Mouse (Mus musculus): ENCODE results near the gene Vwa8. TPM values are rescaled to one million over a fixed set of nuclear protein-coding genes. Genes with fewer than 3 reads are reported as not detected.

Vwa8 gene
- polyA plus RNA-seq, 1 experiment from 2014 or later, result 8.2 TPM

- H3K4me2 ChIP-seq, result no peak overlapping the region
- ATAC-seq (ENCODE audit: low FRiP score), result no peak
- 85% methylated on average over 7 of the region's 7 CpGs for WGBS
- H3K9me3 ChIP-seq, result no peaks in the 10 kb centered on the region
- H3K36me3 ChIP-seq (replicated peaks), result no peaks in the 10 kb centered on the region
- H3K27me3 ChIP-seq, result no peaks in the 10 kb centered on the region
- peak overlapping the region; percentile 98 for H3K27ac ChIP-seq
- H3K4me1 ChIP-seq, result peaks cover 55% of the 10 kb centered on the region
- H3K4me3 ChIP-seq (replicated peaks), result no peak overlapping the region
- no peak overlapping the region for H3K9ac ChIP-seq
These were observed 356.0 kb downstream of the Vwa8 start for GRCm38 (mm10) chr14:79204866-79205265.

- Histone ChIP-seq H3K9me3 (no peaks in the 10 kb centered on the region), H3K4me3 (replicated peaks) (no peak overlapping the region), H3K9ac (no peak overlapping the region), H3K27ac (peak overlapping the region; percentile 0; the same call in 1 of the 2 replicates), H3K36me3 (replicated peaks) (no peaks in the 10 kb centered on the region), H3K27me3 (no peaks in the 10 kb centered on the region), H3K4me1 (peaks cover 42% of the 10 kb centered on the region), H3K4me2 (no peak overlapping the region)
- ATAC-seq (ENCODE audit: low FRiP score), result no peak
- WGBS, result 63% methylated on average over 11 of the region's 11 CpGs
These were observed 357.4 kb downstream of the Vwa8 start for GRCm38 (mm10) chr14:79206210-79206609.

- H3K9me3 ChIP-seq, result no peaks in the 10 kb centered on the region
- no peaks in the 10 kb centered on the region for H3K27me3 ChIP-seq
- peaks cover 26% of the 10 kb centered on the region for H3K4me1 ChIP-seq
- ATAC-seq (ENCODE audit: low FRiP score), result no peak
- H3K27ac ChIP-seq, result no peak overlapping the region
- H3K9ac ChIP-seq, result no peak overlapping the region
- no peak overlapping the region for H3K4me3 ChIP-seq (replicated peaks)
- H3K36me3 ChIP-seq (replicated peaks), result no peaks in the 10 kb centered on the region
- H3K4me2 ChIP-seq, result no peak overlapping the region
These were observed 359.6 kb downstream of the Vwa8 start for GRCm38 (mm10) chr14:79208468-79208867.

- Histone ChIP-seq H3K36me3 (replicated peaks) (no peaks in the 10 kb centered on the region), H3K9me3 (no peaks in the 10 kb centered on the region), H3K4me3 (replicated peaks) (no peak overlapping the region), H3K4me2 (no peak overlapping the region), H3K4me1 (peaks cover 13% of the 10 kb centered on the region), H3K27me3 (no peaks in the 10 kb centered on the region), H3K9ac (no peak overlapping the region), H3K27ac (no peak overlapping the region)
- 89% methylated on average over 3 of the region's 3 CpGs for WGBS
- no peak for ATAC-seq (ENCODE audit: low FRiP score)
These were observed 361.0 kb downstream of the Vwa8 start for GRCm38 (mm10) chr14:79209813-79210212.

- no peaks in the 10 kb centered on the region for H3K4me1 ChIP-seq
- ATAC-seq (ENCODE audit: low FRiP score), result no peak
- H3K9me3 ChIP-seq, result no peaks in the 10 kb centered on the region
- no peak overlapping the region for H3K9ac ChIP-seq
- H3K36me3 ChIP-seq (replicated peaks), result no peaks in the 10 kb centered on the region
- H3K27me3 ChIP-seq, result no peaks in the 10 kb centered on the region
- H3K4me3 ChIP-seq (replicated peaks), result no peak overlapping the region
- H3K4me2 ChIP-seq, result no peak overlapping the region
- 88% methylated on average over 11 of the region's 11 CpGs for WGBS
- H3K27ac ChIP-seq, result no peak overlapping the region
These were observed 363.6 kb downstream of the Vwa8 start for GRCm38 (mm10) chr14:79212380-79212991.

GRCm38 (mm10) chr14:79214129-79214528 is 365.3 kb downstream of the Vwa8 start:
- H3K27me3 ChIP-seq, result no peaks in the 10 kb centered on the region
- no peak overlapping the region for H3K4me3 ChIP-seq (replicated peaks)
- H3K9me3 ChIP-seq, result no peaks in the 10 kb centered on the region
- H3K27ac ChIP-seq, result no peak overlapping the region
- no peaks in the 10 kb centered on the region for H3K4me1 ChIP-seq
- ATAC-seq (ENCODE audit: low FRiP score), result no peak
- no peak overlapping the region for H3K9ac ChIP-seq
- WGBS, result 95% methylated on average over 6 of the region's 6 CpGs
- no peaks in the 10 kb centered on the region for H3K36me3 ChIP-seq (replicated peaks)
- H3K4me2 ChIP-seq, result no peak overlapping the region

- Histone ChIP-seq H3K27ac (no peak overlapping the region), H3K4me3 (replicated peaks) (no peak overlapping the region), H3K9ac (no peak overlapping the region), H3K4me2 (no peak overlapping the region), H3K27me3 (no peaks in the 10 kb centered on the region), H3K36me3 (replicated peaks) (no peaks in the 10 kb centered on the region), H3K9me3 (no peaks in the 10 kb centered on the region), H3K4me1 (no peaks in the 10 kb centered on the region)
- 88% methylated on average over 8 of the region's 8 CpGs for WGBS
- no peak for ATAC-seq (ENCODE audit: low FRiP score)
These were observed 365.9 kb downstream of the Vwa8 start for GRCm38 (mm10) chr14:79214660-79215249.

- no peaks in the 10 kb centered on the region for H3K36me3 ChIP-seq (replicated peaks)
- WGBS, result 81% methylated on average over 2 of the region's 2 CpGs
- H3K9ac ChIP-seq, result no peak overlapping the region
- no peak for ATAC-seq (ENCODE audit: low FRiP score)
- H3K4me3 ChIP-seq (replicated peaks), result no peak overlapping the region
- no peak overlapping the region for H3K4me2 ChIP-seq
- no peaks in the 10 kb centered on the region for H3K4me1 ChIP-seq
- H3K9me3 ChIP-seq, result no peaks in the 10 kb centered on the region
- no peak overlapping the region for H3K27ac ChIP-seq
- no peaks in the 10 kb centered on the region for H3K27me3 ChIP-seq
These were observed 367.5 kb downstream of the Vwa8 start for GRCm38 (mm10) chr14:79216366-79216765.

- Histone ChIP-seq H3K4me2 (no peak overlapping the region), H3K36me3 (replicated peaks) (no peaks in the 10 kb centered on the region), H3K4me3 (replicated peaks) (no peak overlapping the region), H3K9me3 (no peaks in the 10 kb centered on the region), H3K9ac (no peak overlapping the region), H3K27me3 (no peaks in the 10 kb centered on the region), H3K27ac (no peak overlapping the region), H3K4me1 (no peaks in the 10 kb centered on the region)
- ATAC-seq (ENCODE audit: low FRiP score), result no peak
- WGBS, result 89% methylated on average over 12 of the region's 12 CpGs
These were observed 374.7 kb downstream of the Vwa8 start for GRCm38 (mm10) chr14:79223431-79224036.

GRCm38 (mm10) chr14:79225458-79225857 is 376.6 kb downstream of the Vwa8 start:
- Histone ChIP-seq H3K4me1 (0 out of 2 replicates have a peak, but pooled peaks cover 3% of the 10 kb centered on the region), H3K9me3 (no peaks in the 10 kb centered on the region), H3K4me2 (no peak overlapping the region), H3K27ac (no peak overlapping the region), H3K36me3 (replicated peaks) (no peaks in the 10 kb centered on the region), H3K9ac (no peak overlapping the region), H3K27me3 (no peaks in the 10 kb centered on the region), H3K4me3 (replicated peaks) (no peak overlapping the region)
- WGBS, result 73% methylated on average over 8 of the region's 8 CpGs
- no peak for ATAC-seq (ENCODE audit: low FRiP score)

GRCm38 (mm10) chr14:79226056-79226455 is 377.2 kb downstream of the Vwa8 start:
- H3K9me3 ChIP-seq, result no peaks in the 10 kb centered on the region
- no peak for ATAC-seq (ENCODE audit: low FRiP score)
- H3K27ac ChIP-seq, result no peak overlapping the region
- H3K36me3 ChIP-seq (replicated peaks), result no peaks in the 10 kb centered on the region
- H3K4me1 ChIP-seq, result 0 out of 2 replicates have a peak, but pooled peaks cover 3% of the 10 kb centered on the region
- 85% methylated on average over 9 of the region's 9 CpGs for WGBS
- no peak overlapping the region for H3K4me2 ChIP-seq
- no peak overlapping the region for H3K9ac ChIP-seq
- no peaks in the 10 kb centered on the region for H3K27me3 ChIP-seq
- no peak overlapping the region for H3K4me3 ChIP-seq (replicated peaks)

- no peak overlapping the region for H3K9ac ChIP-seq
- H3K27ac ChIP-seq, result no peak overlapping the region
- H3K4me1 ChIP-seq, result 0 out of 2 replicates have a peak, but pooled peaks cover 3% of the 10 kb centered on the region
- H3K27me3 ChIP-seq, result no peaks in the 10 kb centered on the region
- no peaks in the 10 kb centered on the region for H3K9me3 ChIP-seq
- ATAC-seq (ENCODE audit: low FRiP score), result no peak
- no peak overlapping the region for H3K4me2 ChIP-seq
- no peak overlapping the region for H3K4me3 ChIP-seq (replicated peaks)
- WGBS, result 88% methylated on average over 6 of the region's 6 CpGs
- H3K36me3 ChIP-seq (replicated peaks), result no peaks in the 10 kb centered on the region
These were observed 377.9 kb downstream of the Vwa8 start for GRCm38 (mm10) chr14:79226741-79227140.

GRCm38 (mm10) chr14:79227955-79228354 is 379.1 kb downstream of the Vwa8 start:
- ATAC-seq (ENCODE audit: low FRiP score), result no peak
- Histone ChIP-seq H3K27me3 (no peaks in the 10 kb centered on the region), H3K9ac (no peak overlapping the region), H3K4me3 (replicated peaks) (no peak overlapping the region), H3K4me1 (0 out of 2 replicates have a peak, but pooled peaks cover 3% of the 10 kb centered on the region), H3K27ac (no peak overlapping the region), H3K9me3 (no peaks in the 10 kb centered on the region), H3K36me3 (replicated peaks) (no peaks in the 10 kb centered on the region), H3K4me2 (no peak overlapping the region)
- 82% methylated on average over 4 of the region's 4 CpGs for WGBS
